Comparison of ENCODE assay signal across 8 mouse cellular contexts in genomic region chr1:134708801-134709385, GRCm38 (mm10).
DNase-seq lines count a peak whose midpoint lies in the region; ATAC-seq and TF ChIP-seq lines count a peak whose summit lies in the region.

No protein-coding gene starts in this region.

- H3K4me2 ChIP-seq in heart, embryonic 12.5 days = peak overlapping the region; percentile 94
- peak overlapping the region; percentile 98 for H3K4me2 ChIP-seq in embryonic facial prominence, embryonic 12.5 days (replicated peaks)
- peak overlapping the region; percentile 97 for H3K4me2 ChIP-seq in hindbrain, postnatal 0 days (ENCODE audit: low read depth, low read length)

- WGBS in heart, embryonic 12.5 days = under 1% methylated on average over 46 of the region's 46 CpGs
- WGBS in embryonic facial prominence, embryonic 12.5 days = under 1% methylated on average over 46 of the region's 46 CpGs
- under 1% methylated on average over 45 of the region's 46 CpGs for WGBS in hindbrain, postnatal 0 days

- H3K27ac ChIP-seq in heart, embryonic 12.5 days (ENCODE audit: poor library complexity, severe bottlenecking) = no peak overlapping the region
- H3K27ac ChIP-seq in embryonic facial prominence, embryonic 12.5 days = no peak overlapping the region
- peak overlapping the region; percentile 51; the same call in 1 of the 2 replicates for H3K27ac ChIP-seq in hindbrain, postnatal 0 days

- H3K4me3 ChIP-seq in heart, embryonic 12.5 days = peak overlapping the region; percentile 54
- peak overlapping the region; percentile 55 for H3K4me3 ChIP-seq in embryonic facial prominence, embryonic 12.5 days
- peak overlapping the region; percentile 50 for H3K4me3 ChIP-seq in hindbrain, postnatal 0 days (ENCODE audit: low read length)

- no peaks in the 10 kb centered on the region for H3K36me3 ChIP-seq in heart, embryonic 12.5 days
- no peaks in the 10 kb centered on the region for H3K36me3 ChIP-seq in embryonic facial prominence, embryonic 12.5 days
- no peaks in the 10 kb centered on the region for H3K36me3 ChIP-seq in hindbrain, postnatal 0 days (ENCODE audit: insufficient read depth, low read length)

- peak overlapping the region; percentile 72 for H3K9ac ChIP-seq in heart, embryonic 12.5 days
- peak overlapping the region; percentile 56 for H3K9ac ChIP-seq in embryonic facial prominence, embryonic 12.5 days
- H3K9ac ChIP-seq in hindbrain, postnatal 0 days (replicated peaks; ENCODE audit: low read length) = peak overlapping the region; percentile 64

- H3K27me3 ChIP-seq in heart, embryonic 12.5 days (replicated peaks) = peaks cover 95% of the 10 kb centered on the region
- peaks cover 75% of the 10 kb centered on the region for H3K27me3 ChIP-seq in embryonic facial prominence, embryonic 12.5 days
- no peaks in the 10 kb centered on the region for H3K27me3 ChIP-seq in hindbrain, postnatal 0 days (ENCODE audit: insufficient read depth, low read length)

- no peaks in the 10 kb centered on the region for H3K9me3 ChIP-seq in heart, embryonic 12.5 days (replicated peaks)
- no peaks in the 10 kb centered on the region for H3K9me3 ChIP-seq in embryonic facial prominence, embryonic 12.5 days
- no peaks in the 10 kb centered on the region for H3K9me3 ChIP-seq in hindbrain, postnatal 0 days (ENCODE audit: low read length)

- TF ChIP-seq CTCF in hindbrain, postnatal 0 days (IDR thresholded peaks at IDR 0.05; ENCODE audit: low read depth) = peak; percentile 18

- no peak for DNase-seq in heart, adult 9 months (ENCODE audit: low spot score in 2 of 2)
- peak; percentile 58 for DNase-seq in Muller cell, postnatal 12 days (ENCODE audit: inconsistent ontology term)
- DNase-seq in hindbrain, postnatal 0 days (ENCODE audit: low spot score) = peak; percentile 74
- peak; percentile 44 for DNase-seq in lung, postnatal 10 days
- DNase-seq in right cerebral cortex, postnatal 14 days = peak; percentile 52

- ATAC-seq in heart, embryonic 12.5 days (ENCODE audit: insufficient number of reproducible peaks, low FRiP score) = no peak
- no peak; the same call in 1 of the 2 replicates for ATAC-seq in embryonic facial prominence, embryonic 12.5 days (ENCODE audit: insufficient number of reproducible peaks, insufficient read depth, low FRiP score, low TSS enrichment)
- ATAC-seq in hindbrain, postnatal 0 days = peak; percentile 41
- no peak for ATAC-seq in inflammation-experienced regulatory T-cells, adult 6 months

- H3K4me1 ChIP-seq in heart, embryonic 12.5 days (replicated peaks) = peaks cover 27% of the 10 kb centered on the region
- H3K4me1 ChIP-seq in embryonic facial prominence, embryonic 12.5 days = peaks cover 20% of the 10 kb centered on the region
- peaks cover 9% of the 10 kb centered on the region; the same call in 1 of the 2 replicates for H3K4me1 ChIP-seq in hindbrain, postnatal 0 days (ENCODE audit: insufficient read depth, low read length)

Comparison
In these comparisons a context has a peak if more than half of its experiments do, and no peak if none do; other contexts are left out.
1. DNase-seq: peak in Muller cell, postnatal 12 days (single experiment), hindbrain, postnatal 0 days (single experiment), lung, postnatal 10 days (single experiment) and right cerebral cortex, postnatal 14 days (single experiment); none in heart, adult 9 months (0 of 2).
2. Peak in every context shown above with its lines, with median percentiles within 50 percentile points of each other: H3K4me2 ChIP-seq, H3K4me3 ChIP-seq and H3K9ac ChIP-seq.